Mouse (Mus musculus) forebrain, postnatal 0 days (tissue): ENCODE data around the gene Optn. TPM values are rescaled to one million over a fixed set of nuclear protein-coding genes. Genes with fewer than 3 reads are reported as not detected.

Source experiments
- ATAC-seq: fragments of 200-750 bp; cut with Nextera tagmentation; 2 replicates; pipeline ENCODE4 v1.8.0; 2017; ENCODE audit warnings: mild to moderate bottlenecking, moderate library complexity
- DNase-seq: peaks from one replicate; pipeline ENCODE4 v3.0.0-alpha.2; 2015
- H3K27ac ChIP-seq: fragments of 300-500 bp; sonication (generic); 2 replicates; pipeline ENCODE4 v1.5.1; 2014; ENCODE audit warnings: low read depth, mild to moderate bottlenecking, antibody characterized with exemption, low read length, moderate library complexity, mixed read lengths
- H3K27me3 ChIP-seq: fragments of 300-500 bp; sonication (generic); 2 replicates; pipeline ENCODE4 v1.6.1; 2014; ENCODE audit warnings: mild to moderate bottlenecking, low read length, mixed read lengths; ENCODE audit not compliant: insufficient read depth
- H3K36me3 ChIP-seq: fragments of 300-500 bp; sonication (generic); 2 replicates; pipeline ENCODE4 v1.6.1; 2014; ENCODE audit warnings: mild to moderate bottlenecking, moderate library complexity; ENCODE audit not compliant: insufficient read depth
- H3K4me1 ChIP-seq: fragments of 300-500 bp; sonication (generic); 2 replicates; pipeline ENCODE4 v1.6.1; 2014; ENCODE audit warnings: antibody characterized with exemption; ENCODE audit not compliant: insufficient read depth
- H3K4me2 ChIP-seq: fragments of 300-500 bp; sonication (generic); 2 replicates; pipeline ENCODE4 v1.6.1; 2014; ENCODE audit warnings: low read depth, mild to moderate bottlenecking, moderate library complexity
- H3K4me3 ChIP-seq: fragments of 300-500 bp; sonication (generic); 2 replicates; pipeline ENCODE4 v1.5.1; 2014; ENCODE audit warnings: low read depth, low read length, mixed read lengths
- H3K9ac ChIP-seq: fragments of 300-500 bp; sonication (generic); 2 replicates; pipeline ENCODE4 v1.6.1; 2014; ENCODE audit warnings: mild to moderate bottlenecking
- H3K9me3 ChIP-seq: fragments of 300-500 bp; sonication (generic); 2 replicates; pipeline ENCODE4 v1.6.1; 2016; ENCODE audit warnings: low read length
- CTCF ChIP-seq: sonication (generic); IDR thresholded peaks from 2 replicates; pipeline ENCODE4 v1.5.1; 2016; ENCODE audit warnings: antibody characterized with exemption, control low read depth, low read depth
- WGBS: fragments of 180-500 bp; shearing (Covaris S2); extraction: QIAGEN DNeasy Blood & Tissue Kit; methylation state at CpG from one replicate; pipeline ENCODE4 v1.1.7; 2014; 5-methylcytosine and 5-hydroxymethylcytosine counted together
- polyA plus RNA-seq: library from polyadenylated mRNA; unstranded; fragments of >200 nt; fragmentation: Nextera tagmentation; extraction: Ambion mirVana; gene quantifications from 2 replicates; pipeline ENCODE4 v1.2.1, GENCODE M21; 2015
- total RNA-seq: library from RNA; depleted of rRNA; stranded (reverse); fragments of >200 nt; gene quantifications from 2 replicates; pipeline ENCODE4 v1.2.3, GENCODE M21; 2014

The Optn gene
- total and polyA plus RNA-seq, 2 experiments from 2014 or later: 16.7 to 25.1 TPM

DNA sequence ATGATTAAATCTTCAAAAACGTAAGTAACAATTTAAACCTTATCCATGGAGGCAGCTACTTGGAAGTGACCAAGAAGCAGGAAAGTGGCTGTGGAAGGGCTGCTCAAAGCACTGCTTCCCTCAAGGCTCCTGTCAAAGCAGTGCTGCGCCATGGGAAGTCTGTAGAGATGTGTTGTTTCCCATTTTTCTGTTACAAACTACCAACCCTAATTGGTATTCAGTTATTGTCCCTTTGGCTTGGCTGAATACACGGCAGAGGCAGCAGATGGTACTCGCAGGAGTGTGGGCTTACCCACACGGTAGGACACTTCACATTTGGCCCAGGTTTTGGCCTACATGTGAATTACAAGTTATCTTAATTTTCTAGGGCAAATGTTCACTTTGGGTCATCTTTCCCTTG, 25.5 kb downstream of the Optn start:
- no peak overlapping the region for H3K9ac ChIP-seq
- DNase-seq (no peak), ATAC-seq (peak; percentile 27; the same call in 1 of the 2 replicates)
- WGBS: 31% methylated on average over 5 of the region's 5 CpGs
- H3K9me3 ChIP-seq: no peaks in the 10 kb centered on the region
- H3K27ac ChIP-seq: no peak overlapping the region
- no peak overlapping the region for H3K4me2 ChIP-seq
- peaks cover 3% of the 10 kb centered on the region; the same call in 1 of the 2 replicates for H3K4me1 ChIP-seq
- no peak for TF ChIP-seq CTCF
- no peaks in the 10 kb centered on the region for H3K36me3 ChIP-seq
- H3K27me3 ChIP-seq: no peaks in the 10 kb centered on the region
- no peak overlapping the region for H3K4me3 ChIP-seq

DNA sequence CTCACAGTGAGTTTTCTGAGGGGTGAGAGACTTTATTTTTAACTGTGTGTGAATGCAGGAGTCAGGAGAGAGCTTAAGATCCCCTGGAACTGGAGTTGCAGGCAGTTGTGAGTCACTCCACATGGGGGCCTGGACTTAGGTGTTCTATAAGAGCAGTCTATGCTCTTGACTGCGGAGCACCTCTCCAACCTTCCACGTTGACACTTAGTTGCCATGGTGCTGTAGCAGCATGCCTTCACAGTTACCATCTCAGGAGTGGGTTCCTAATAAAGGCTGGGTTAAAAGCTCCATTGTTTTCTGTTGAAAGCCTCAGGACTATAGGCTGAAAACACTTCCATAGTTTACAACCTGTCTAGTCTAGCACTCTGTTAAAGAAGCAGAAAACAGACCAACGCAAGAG, 26.5 kb downstream of the Optn start:
- H3K27ac ChIP-seq: no peak overlapping the region
- ATAC-seq (no peak), DNase-seq (no peak)
- H3K4me3 ChIP-seq: no peak overlapping the region
- H3K27me3 ChIP-seq: no peaks in the 10 kb centered on the region
- no peaks in the 10 kb centered on the region for H3K9me3 ChIP-seq
- 25% methylated on average over 3 of the region's 3 CpGs for WGBS
- H3K4me1 ChIP-seq: peaks cover 3% of the 10 kb centered on the region; the same call in 1 of the 2 replicates
- no peaks in the 10 kb centered on the region for H3K36me3 ChIP-seq
- no peak overlapping the region for H3K4me2 ChIP-seq
- no peak for TF ChIP-seq CTCF
- no peak overlapping the region for H3K9ac ChIP-seq

- TF ChIP-seq CTCF: no peak
- no peak for DNase-seq
- Histone ChIP-seq H3K27ac (no peak overlapping the region), H3K4me3 (no peak overlapping the region), H3K4me1 (peaks cover 3% of the 10 kb centered on the region; the same call in 1 of the 2 replicates), H3K27me3 (no peaks in the 10 kb centered on the region), H3K36me3 (no peaks in the 10 kb centered on the region), H3K4me2 (no peak overlapping the region), H3K9ac (no peak overlapping the region), H3K9me3 (no peaks in the 10 kb centered on the region)
- WGBS: 61% methylated on average over 10 of the region's 10 CpGs
- ATAC-seq: no peak
Observed at GRCm38 (mm10) chr2:5036411-5037076, 27.3 kb downstream of the Optn start.

DNA sequence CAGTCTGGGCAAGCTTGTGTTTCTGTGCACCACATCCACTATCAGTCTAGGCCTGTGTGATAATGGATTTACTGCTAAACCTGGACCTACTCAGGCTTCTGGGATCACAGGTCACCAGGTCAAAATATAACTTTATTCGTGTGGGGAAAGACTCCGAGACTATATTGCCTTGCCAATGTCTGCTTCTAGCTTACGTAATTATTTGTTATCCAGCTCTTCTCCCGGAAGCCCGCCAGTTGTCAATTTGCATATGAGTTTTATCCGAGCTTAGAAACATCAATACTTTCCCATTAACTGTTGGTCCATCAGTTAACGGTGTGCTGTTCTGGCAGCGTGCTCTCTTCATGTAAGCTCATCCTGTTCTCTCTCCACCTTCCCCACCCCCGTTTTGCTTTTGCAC, 28.6 kb downstream of the Optn start:
- H3K4me1 ChIP-seq: peaks cover 3% of the 10 kb centered on the region; the same call in 1 of the 2 replicates
- ATAC-seq: no peak
- no peak overlapping the region for H3K4me2 ChIP-seq
- 75% methylated on average over 9 of the region's 9 CpGs for WGBS
- no peaks in the 10 kb centered on the region for H3K27me3 ChIP-seq
- no peak overlapping the region for H3K27ac ChIP-seq
- H3K36me3 ChIP-seq: no peaks in the 10 kb centered on the region
- H3K9me3 ChIP-seq: no peaks in the 10 kb centered on the region
- no peak for DNase-seq
- H3K4me3 ChIP-seq: no peak overlapping the region
- no peak overlapping the region for H3K9ac ChIP-seq
- TF ChIP-seq CTCF: no peak

GRCm38 (mm10) chr2:5034801-5035200, 29.1 kb downstream of the Optn start:
- no peaks in the 10 kb centered on the region for H3K36me3 ChIP-seq
- no peak for DNase-seq

GRCm38 (mm10) chr2:5033546-5034420, 30.1 kb downstream of the Optn start:
- Histone ChIP-seq H3K9me3 (no peaks in the 10 kb centered on the region), H3K4me2 (no peak overlapping the region), H3K27ac (no peak overlapping the region), H3K4me3 (no peak overlapping the region), H3K9ac (no peak overlapping the region), H3K36me3 (no peaks in the 10 kb centered on the region), H3K27me3 (no peaks in the 10 kb centered on the region), H3K4me1 (peaks cover 3% of the 10 kb centered on the region; the same call in 1 of the 2 replicates)
- no peak for TF ChIP-seq CTCF
- no peak for DNase-seq
- ATAC-seq: no peak
- WGBS: 65% methylated on average over 15 of the region's 15 CpGs

More at GRCm38 (mm10) chr2:5034801-5035200, 29.1 kb downstream of the Optn start:
- no peaks in the 10 kb centered on the region for H3K9me3 ChIP-seq
- no peak overlapping the region for H3K9ac ChIP-seq
- H3K4me3 ChIP-seq: no peak overlapping the region
- no peak for ATAC-seq
- peaks cover 3% of the 10 kb centered on the region; the same call in 1 of the 2 replicates for H3K4me1 ChIP-seq
- TF ChIP-seq CTCF: no peak
- no peak overlapping the region for H3K4me2 ChIP-seq
- H3K27ac ChIP-seq: no peak overlapping the region
- WGBS: 87% methylated on average over 8 of the region's 8 CpGs
- no peaks in the 10 kb centered on the region for H3K27me3 ChIP-seq

DNA sequence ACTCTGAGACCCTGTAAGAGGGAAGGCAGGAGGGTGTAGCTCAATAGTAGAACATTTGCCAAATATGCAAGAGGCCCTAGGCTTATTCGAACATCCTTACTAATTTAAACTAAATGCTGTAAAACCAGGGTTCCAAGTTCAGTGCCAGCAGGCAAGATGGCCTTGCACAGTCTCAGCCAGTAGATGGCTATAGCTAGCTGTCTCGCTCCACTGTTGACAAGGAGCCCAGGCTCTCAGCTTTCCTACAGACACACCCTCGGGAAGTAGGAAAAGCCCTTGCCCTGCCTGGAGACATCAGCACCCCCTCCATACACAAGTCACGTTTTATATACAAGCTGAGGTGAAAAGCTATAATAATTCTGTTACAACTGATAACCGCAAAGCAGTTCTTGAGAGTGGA, 31.2 kb downstream of the Optn start:
- H3K4me3 ChIP-seq: no peak overlapping the region
- WGBS: 70% methylated on average over 5 of the region's 5 CpGs
- peaks cover 3% of the 10 kb centered on the region; the same call in 1 of the 2 replicates for H3K4me1 ChIP-seq
- H3K27me3 ChIP-seq: no peaks in the 10 kb centered on the region
- H3K36me3 ChIP-seq: no peaks in the 10 kb centered on the region; the same call in 1 of the 2 replicates
- DNase-seq (no peak), ATAC-seq (no peak)
- no peaks in the 10 kb centered on the region for H3K9me3 ChIP-seq
- no peak overlapping the region for H3K4me2 ChIP-seq
- H3K9ac ChIP-seq: no peak overlapping the region
- no peak overlapping the region for H3K27ac ChIP-seq
- no peak for TF ChIP-seq CTCF
